Comparison of ENCODE assay signal across 9 mouse cellular contexts in the genomic region with DNA sequence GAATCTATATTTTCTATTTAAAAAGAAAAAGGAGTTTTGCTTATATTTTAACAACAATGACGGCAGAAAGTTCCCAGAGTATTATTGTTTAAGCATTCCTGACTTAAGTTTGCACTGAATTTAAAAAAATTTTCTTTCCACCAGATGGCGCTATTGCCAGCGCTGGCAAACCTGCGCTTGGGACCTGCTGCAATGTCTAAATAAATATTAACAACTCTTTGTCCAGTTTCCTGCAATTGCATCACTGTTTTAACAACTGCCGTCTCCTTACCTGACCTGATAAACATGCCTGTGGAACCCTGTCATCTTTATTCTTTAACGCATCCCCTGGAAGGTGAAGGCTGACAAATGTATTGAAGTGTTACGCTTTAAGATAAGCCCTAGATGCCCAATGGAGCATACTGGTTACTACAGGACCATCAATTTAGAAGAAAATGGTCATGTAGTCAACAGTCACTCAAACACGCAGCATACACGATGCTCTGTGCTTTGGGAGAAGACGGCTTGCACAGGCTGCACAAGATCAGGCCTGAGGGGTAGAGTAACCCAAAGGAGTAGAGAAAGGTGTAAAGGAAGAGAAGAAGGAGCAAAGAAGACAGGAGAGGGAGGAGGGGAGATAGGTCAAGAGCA.
A peak's percentile ranks its signal among the peaks of the same experiment; 100 is the strongest.
DNase-seq lines count a peak whose midpoint lies in the region; ATAC-seq and TF ChIP-seq lines count a peak whose summit lies in the region.
"Had no signal": no experiment of that assay in that cellular context is flagged by ENCODE, and none has a peak within 500 bp of the region (broad histone marks: within the 10 kb centered on the region; RNA-seq: fewer than 3 reads in every experiment).

No protein-coding gene starts in this region.

- H3K36me3 ChIP-seq in hindbrain, embryonic 16.5 days (ENCODE audit: control insufficient read depth, insufficient read depth, low read length), result no peaks in the 10 kb centered on the region
- no peaks in the 10 kb centered on the region for H3K36me3 ChIP-seq in liver, postnatal 0 days (replicated peaks; ENCODE audit: insufficient read depth, low read length)
- H3K36me3 ChIP-seq in neural tube, embryonic 13.5 days, result no peaks in the 10 kb centered on the region

- H3K27me3 ChIP-seq in hindbrain, embryonic 16.5 days (replicated peaks; ENCODE audit: control insufficient read depth, insufficient read depth, low read length), result no peaks in the 10 kb centered on the region
- H3K27me3 ChIP-seq in liver, postnatal 0 days (ENCODE audit: insufficient read depth, low read length), result no peaks in the 10 kb centered on the region
- H3K27me3 ChIP-seq in neural tube, embryonic 13.5 days, result no peaks in the 10 kb centered on the region

- no peak overlapping the region for H3K27ac ChIP-seq in left cerebral cortex, adult 2 months
- no peak overlapping the region for H3K27ac ChIP-seq in hindbrain, embryonic 16.5 days (ENCODE audit: low read depth, low read length)
- H3K27ac ChIP-seq in liver, postnatal 0 days (ENCODE audit: low read depth), result peak overlapping the region; percentile 90; the same call in 1 of the 2 replicates
- H3K27ac ChIP-seq in neural tube, embryonic 13.5 days (replicated peaks), result no peak overlapping the region

- TF ChIP-seq CTCF in left cerebral cortex, adult 2 months (IDR thresholded peaks at IDR 0.05), result peak; percentile 73
- peak; percentile 79 for TF ChIP-seq CTCF in liver, postnatal 0 days (IDR thresholded peaks at IDR 0.05; ENCODE audit: low read depth)

- H3K4me2 ChIP-seq in hindbrain, embryonic 16.5 days (ENCODE audit: low read length), result no peak overlapping the region
- no peak overlapping the region for H3K4me2 ChIP-seq in liver, postnatal 0 days (ENCODE audit: low read depth, low read length)
- no peak overlapping the region for H3K4me2 ChIP-seq in neural tube, embryonic 13.5 days

- H3K9ac ChIP-seq in hindbrain, embryonic 16.5 days (ENCODE audit: low read depth, low read length), result no peak overlapping the region
- no peak overlapping the region for H3K9ac ChIP-seq in liver, postnatal 0 days (replicated peaks)
- no peak overlapping the region for H3K9ac ChIP-seq in neural tube, embryonic 13.5 days

- ATAC-seq in hindbrain, embryonic 16.5 days, result peak; percentile 66
- ATAC-seq in liver, postnatal 0 days, result peak; percentile 78
- ATAC-seq in neural tube, embryonic 13.5 days (ENCODE audit: low read depth), result peak; percentile 54; the same call in 1 of the 2 replicates

- intact Hi-C loops in left cerebral cortex, adult 2 months (cut with DNase I), result loop anchor here (2.0 to 10.0 kb wide), 4 partner anchors 235 to 707 kb away; partner anchors contain the start of gene Zfand5

- H3K4me3 ChIP-seq in left cerebral cortex, adult 2 months, result no peak overlapping the region
- H3K4me3 ChIP-seq in hindbrain, embryonic 16.5 days (ENCODE audit: low read length), result no peak overlapping the region
- no peak overlapping the region for H3K4me3 ChIP-seq in liver, postnatal 0 days (ENCODE audit: low read depth, low read length)
- no peak overlapping the region for H3K4me3 ChIP-seq in neural tube, embryonic 13.5 days
- H3K4me3 ChIP-seq: erythroblast, embryonic 14.5 days had no signal

- 41% methylated on average over 10 of the region's 10 CpGs for WGBS in hindbrain, embryonic 16.5 days
- WGBS in liver, postnatal 0 days (ENCODE audit: insufficient replicate concordance), result 30% methylated on average over 10 of the region's 10 CpGs
- 37% methylated on average over 10 of the region's 10 CpGs for WGBS in neural tube, embryonic 13.5 days

- no peaks in the 10 kb centered on the region for H3K9me3 ChIP-seq in hindbrain, embryonic 16.5 days (ENCODE audit: control insufficient read depth, low read length)
- H3K9me3 ChIP-seq in liver, postnatal 0 days (ENCODE audit: low read length), result no peaks in the 10 kb centered on the region
- H3K9me3 ChIP-seq in neural tube, embryonic 13.5 days, result no peaks in the 10 kb centered on the region

- peak; percentile 44; the same call in 1 of the 2 replicates for TF ChIP-seq EP300 in liver, postnatal 0 days (IDR thresholded peaks at IDR 0.05; ENCODE audit: low read depth)

- peak in 1 of 2 experiments; percentile 19 for DNase-seq in left cerebral cortex, adult 2 months (ENCODE audit: extremely low spot score in 1 of 2, low spot score in 2 of 2)
- DNase-seq in left cerebral cortex, adult 8-10 months (ENCODE audit: low spot score in 2 of 2), result no peak
- peak; percentile 7 for DNase-seq in MN1 (ENCODE audit: low spot score)
- DNase-seq in embryo, embryonic 10.5 days (ENCODE audit: low spot score), result peak; percentile 84
- peak; percentile 49 for DNase-seq in liver, postnatal 0 days
- no peak for DNase-seq in T-cell, adult 2 months (ENCODE audit: low spot score)

- H3K4me1 ChIP-seq in hindbrain, embryonic 16.5 days (ENCODE audit: control insufficient read depth, insufficient read depth, low read depth, low read length), result no peaks in the 10 kb centered on the region; the same call in 1 of the 2 replicates
- H3K4me1 ChIP-seq in liver, postnatal 0 days (ENCODE audit: insufficient read depth), result peaks cover 16% of the 10 kb centered on the region
- H3K4me1 ChIP-seq in neural tube, embryonic 13.5 days (replicated peaks), result peaks cover 23% of the 10 kb centered on the region

Comparison
In these comparisons a context has a peak if more than half of its experiments do, and no peak if none do; other contexts are left out.
1. DNase-seq: peak in MN1 (single experiment), embryo, embryonic 10.5 days (single experiment) and liver, postnatal 0 days (single experiment); none in left cerebral cortex, adult 8-10 months (0 of 2) and T-cell, adult 2 months (single experiment).
2. Peak in every context shown above with its lines, with median percentiles within 50 percentile points of each other: ATAC-seq.